Mouse (Mus musculus) urinary bladder, postnatal 14 days (tissue): ENCODE measurements around the gene Tstd3.
"Not testable (repeated sequence)": the region's sequence is repeated elsewhere in the genome, so short reads cannot be mapped to it uniquely, and the experiment has no call there.

Experiments
- DNase-seq: peaks from one replicate; pipeline ENCODE4 v3.0.0; 2021; ENCODE audit warnings: low spot score

Tstd3 gene

GRCm38 (mm10) chr4:21745723-21746122 is 21.3 kb downstream of the Tstd3 start:
- no peak for DNase-seq

- not testable (repeated sequence) for DNase-seq
Measured at GRCm38 (mm10) chr4:21744142-21744541, 22.9 kb downstream of the Tstd3 start.

GRCm38 (mm10) chr4:21739169-21739568 is 27.8 kb downstream of the Tstd3 start:
- DNase-seq: no peak

GRCm38 (mm10) chr4:21727615-21728165 is 39.3 kb downstream of the Tstd3 start, which contains the start of gene Ccnc:
Ccnc (plus strand) TSS chr4:21727701.
- DNase-seq: peak; percentile 91

GRCm38 (mm10) chr4:21726912-21727614 is 39.9 kb downstream of the Tstd3 start:
- DNase-seq: peak; percentile 19

GRCm38 (mm10) chr4:21722752-21723334 is 44.2 kb downstream of the Tstd3 start:
- DNase-seq: no peak

GRCm38 (mm10) chr4:21712147-21712546 is 54.9 kb downstream of the Tstd3 start:
- peak; percentile 88 for DNase-seq
